Mouse (Mus musculus): ENCODE data around the gene Nfatc2ip. TPM values are rescaled to one million over a fixed set of nuclear protein-coding genes. Genes with fewer than 3 reads are reported as not detected.

The Nfatc2ip gene
- total RNA-seq, 1 experiment: 45.6 TPM

DNA sequence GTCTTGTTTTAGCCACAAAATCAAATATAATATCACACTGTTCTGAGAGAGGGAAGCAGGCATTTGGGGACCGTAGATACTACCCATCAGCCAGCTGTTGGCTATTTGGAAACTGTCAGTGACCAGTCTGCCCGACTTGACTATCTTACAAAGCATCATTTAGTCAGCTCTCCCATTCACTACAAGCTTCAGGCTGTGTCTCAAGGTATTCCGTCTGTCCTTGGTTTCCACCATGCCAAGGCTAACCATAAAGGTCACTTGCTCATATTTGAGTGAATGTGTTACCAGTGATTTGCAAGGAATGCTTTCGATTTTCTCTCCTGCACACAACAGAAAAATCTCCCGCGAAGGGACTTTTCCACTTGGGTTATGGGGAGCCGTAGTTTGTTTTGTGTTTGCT, 38.2 kb upstream of the Nfatc2ip start:
- Histone ChIP-seq H3K9me3 (ENCODE audit: control insufficient read depth, insufficient read depth, low read depth, low read length) (no peaks in the 10 kb centered on the region), H3K27ac (ENCODE audit: insufficient read depth, low read depth, low read length, poor library complexity, severe bottlenecking) (no peak overlapping the region), H3K36me3 (ENCODE audit: control insufficient read depth, insufficient read depth, low read length, poor library complexity, severe bottlenecking) (peaks cover 9% of the 10 kb centered on the region; the same call in 1 of the 2 replicates), H3K9ac (ENCODE audit: insufficient read depth, low read depth, low read length, poor library complexity, severe bottlenecking) (no peak overlapping the region), H3K4me1 (ENCODE audit: control insufficient read depth in 2 of 2, insufficient read depth in 2 of 2, low read length in 2 of 2, poor library complexity in 1 of 2) (peaks cover 5 to 7% of the 10 kb centered on the region in 2 experiments; a peak in 3 of 4 replicates), H3K4me3 (ENCODE audit: insufficient read depth in 1 of 2, low read depth in 1 of 2, low read length in 2 of 2, poor library complexity in 1 of 2, severe bottlenecking in 1 of 2) (no peak overlapping the region)
- in situ Hi-C loops (cut with MboI; ENCODE audit: low sequenced_read_pairs in 2 of 2, unreplicated experiment in 2 of 2): no loop called here
- no peak for DNase-seq (ENCODE audit: low read depth, low spot score)
- no peak for TF ChIP-seq MAFK (IDR thresholded peaks at IDR 0.05; ENCODE audit: insufficient read depth, low read depth, low read length)

DNA sequence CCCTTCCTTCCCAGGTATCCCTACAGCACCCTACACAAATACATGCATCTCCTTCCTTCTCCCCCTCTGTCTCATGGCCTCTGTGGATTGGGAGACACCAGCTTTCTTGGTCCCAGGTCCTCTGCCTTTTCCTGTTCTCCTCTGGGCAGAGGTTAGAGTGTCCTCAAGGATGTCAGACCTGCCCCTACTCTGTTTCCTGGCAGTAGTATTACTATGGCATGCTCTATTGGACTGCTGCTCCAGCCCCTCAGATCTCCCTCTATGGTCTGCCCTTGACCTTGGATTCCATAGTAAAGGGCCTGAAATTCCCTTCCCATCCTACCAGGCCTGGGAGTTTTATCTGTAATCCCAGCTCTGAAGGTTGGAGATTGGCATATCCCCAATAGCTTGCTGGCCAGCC, 33.6 kb upstream of the Nfatc2ip start:
- Histone ChIP-seq H3K27ac (ENCODE audit: insufficient read depth, low read depth, low read length, poor library complexity, severe bottlenecking) (no peak overlapping the region), H3K9me3 (ENCODE audit: control insufficient read depth, insufficient read depth, low read depth, low read length) (no peaks in the 10 kb centered on the region), H3K4me1 (ENCODE audit: control insufficient read depth in 2 of 2, insufficient read depth in 2 of 2, low read length in 2 of 2, poor library complexity in 1 of 2) (peaks cover 2 to 10% of the 10 kb centered on the region in 2 experiments; a peak in 1 of 4 replicates), H3K9ac (ENCODE audit: insufficient read depth, low read depth, low read length, poor library complexity, severe bottlenecking) (no peak overlapping the region), H3K4me3 (ENCODE audit: insufficient read depth in 1 of 2, low read depth in 1 of 2, low read length in 2 of 2, poor library complexity in 1 of 2, severe bottlenecking in 1 of 2) (no peak overlapping the region), H3K36me3 (ENCODE audit: control insufficient read depth, insufficient read depth, low read length, poor library complexity, severe bottlenecking) (peaks cover 9% of the 10 kb centered on the region; the same call in 1 of the 2 replicates)
- in situ Hi-C loops (cut with MboI; ENCODE audit: low sequenced_read_pairs in 2 of 2, unreplicated experiment in 2 of 2): no loop called here
- no peak for DNase-seq (ENCODE audit: low read depth, low spot score)
- TF ChIP-seq ZC3H11A (IDR thresholded peaks at IDR 0.05; ENCODE audit: borderline replicate concordance, low read depth, low read length) (no peak), CHD2 (IDR thresholded peaks at IDR 0.05; ENCODE audit: low read depth, low read length) (no peak)

DNA sequence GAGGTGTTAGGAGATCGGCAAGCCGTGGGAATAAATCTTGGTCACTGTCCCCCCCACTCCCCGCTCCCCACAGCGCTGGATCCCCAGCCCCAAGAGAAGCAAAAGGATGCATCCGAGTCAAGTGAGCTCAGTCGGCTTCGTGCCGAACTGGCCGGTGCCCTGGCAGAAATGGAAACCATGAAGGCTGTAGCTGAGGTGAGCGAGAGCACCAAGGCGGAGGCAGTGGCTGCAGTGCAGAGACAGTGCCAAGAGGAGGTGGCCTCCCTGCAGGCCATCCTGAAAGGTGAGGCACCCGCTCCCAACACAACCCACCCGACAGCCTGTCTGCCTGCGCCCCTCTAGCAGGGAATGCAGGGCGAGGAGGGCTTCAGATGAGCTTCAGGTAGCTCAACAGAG, 33.0 kb upstream of the Nfatc2ip start:
- peak overlapping the region; percentile 100 for H3K4me3 ChIP-seq (ENCODE audit: insufficient read depth in 1 of 2, low read depth in 1 of 2, low read length in 2 of 2, poor library complexity in 1 of 2, severe bottlenecking in 1 of 2)
- H3K4me1 ChIP-seq (ENCODE audit: control insufficient read depth in 2 of 2, insufficient read depth in 2 of 2, low read length in 2 of 2, poor library complexity in 1 of 2): peaks cover 2 to 10% of the 10 kb centered on the region in 2 experiments; a peak in 1 of 4 replicates
- in situ Hi-C loops (cut with MboI; ENCODE audit: low sequenced_read_pairs in 2 of 2, unreplicated experiment in 2 of 2): no loop called here
- peaks cover 7% of the 10 kb centered on the region; the same call in 1 of the 2 replicates for H3K36me3 ChIP-seq (ENCODE audit: control insufficient read depth, insufficient read depth, low read length, poor library complexity, severe bottlenecking)
- H3K27ac ChIP-seq (ENCODE audit: insufficient read depth, low read depth, low read length, poor library complexity, severe bottlenecking): no peak overlapping the region
- no peak for TF ChIP-seq MAFK (IDR thresholded peaks at IDR 0.05; ENCODE audit: insufficient read depth, low read depth, low read length)
- no peak for TF ChIP-seq ZNF384 (IDR thresholded peaks at IDR 0.05; ENCODE audit: low read depth, low read length)
- no peak for TF ChIP-seq HCFC1 (IDR thresholded peaks at IDR 0.05; ENCODE audit: borderline replicate concordance, insufficient read depth, low read length)
- no peak for TF ChIP-seq CHD2 (IDR thresholded peaks at IDR 0.05; ENCODE audit: low read depth, low read length)
- no peak for TF ChIP-seq ZC3H11A (IDR thresholded peaks at IDR 0.05; ENCODE audit: borderline replicate concordance, low read depth, low read length)
- no peaks in the 10 kb centered on the region for H3K9me3 ChIP-seq (ENCODE audit: control insufficient read depth, insufficient read depth, low read depth, low read length)
- DNase-seq (ENCODE audit: low read depth, low spot score): no peak
- H3K9ac ChIP-seq (ENCODE audit: insufficient read depth, low read depth, low read length, poor library complexity, severe bottlenecking): peak overlapping the region; percentile 59

DNA sequence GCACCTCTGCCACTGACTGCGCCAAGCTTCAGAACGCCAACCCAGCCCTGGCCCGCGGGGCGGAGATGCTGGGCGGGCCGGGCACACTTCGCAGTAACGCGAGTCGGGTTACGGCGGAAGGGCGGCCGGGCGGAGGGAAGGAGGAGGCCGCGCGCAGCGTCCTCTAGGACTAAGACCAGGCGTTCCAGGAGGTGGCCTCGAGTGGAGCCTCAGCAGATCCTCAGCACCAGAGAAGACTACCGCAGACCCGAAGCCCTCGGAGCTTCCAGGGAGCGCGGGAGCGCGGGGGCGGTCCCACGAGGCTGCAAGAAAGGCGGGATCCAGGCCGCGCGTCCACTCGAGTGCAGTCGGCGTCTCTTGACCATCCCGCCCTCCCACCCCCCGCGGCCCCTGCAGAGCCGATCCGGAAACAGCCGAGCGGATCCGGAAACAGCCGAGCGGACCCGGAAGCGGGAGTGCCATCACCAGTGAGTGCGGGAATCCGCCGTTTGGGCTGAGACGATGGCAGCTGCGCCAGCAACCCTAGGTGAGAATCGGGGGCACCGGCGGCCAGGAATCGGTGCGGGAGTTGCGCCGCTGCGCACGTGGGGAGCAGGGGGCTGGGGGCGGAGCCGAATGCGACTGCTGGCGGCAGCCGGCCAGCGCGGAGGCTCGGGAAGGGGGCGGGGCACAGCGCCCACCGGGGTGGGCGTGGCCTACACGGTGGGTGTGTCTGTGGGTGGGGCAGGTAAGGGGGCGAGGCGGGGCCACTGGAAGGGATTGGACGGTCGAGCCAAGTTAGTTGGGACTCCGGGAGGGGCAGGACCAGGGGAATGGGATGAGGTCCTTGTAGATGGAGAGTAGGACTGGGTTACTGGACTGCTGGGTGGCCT, 32.3 kb upstream of the Nfatc2ip start, which contains the start of gene Rabep2:
TSS of gene Rabep2 (plus strand) at position 129 of the 872 bp plus-strand sequence.
- in situ Hi-C loops (cut with MboI; ENCODE audit: low sequenced_read_pairs in 2 of 2, unreplicated experiment in 2 of 2): no loop called here

More for the DNA sequence above, 32.3 kb upstream of the Nfatc2ip start, which contains the start of gene Rabep2:
- TF ChIP-seq CHD2 (IDR thresholded peaks at IDR 0.05; ENCODE audit: low read depth, low read length): no peak
- no peak for TF ChIP-seq MAFK (IDR thresholded peaks at IDR 0.05; ENCODE audit: insufficient read depth, low read depth, low read length)
- no peak for TF ChIP-seq ZC3H11A (IDR thresholded peaks at IDR 0.05; ENCODE audit: borderline replicate concordance, low read depth, low read length)
- Histone ChIP-seq H3K36me3 (ENCODE audit: control insufficient read depth, insufficient read depth, low read length, poor library complexity, severe bottlenecking) (peaks cover 5% of the 10 kb centered on the region; the same call in 1 of the 2 replicates), H3K4me1 (ENCODE audit: control insufficient read depth in 2 of 2, insufficient read depth in 2 of 2, low read length in 2 of 2, poor library complexity in 1 of 2) (peaks cover 2 to 10% of the 10 kb centered on the region in 2 experiments; a peak in 1 of 4 replicates), H3K4me3 (ENCODE audit: insufficient read depth in 1 of 2, low read depth in 1 of 2, low read length in 2 of 2, poor library complexity in 1 of 2, severe bottlenecking in 1 of 2) (peak within 1 kb of the TSS; percentile 100), H3K27ac (ENCODE audit: insufficient read depth, low read depth, low read length, poor library complexity, severe bottlenecking) (peak within 1 kb of the TSS; percentile 72; the same call in 1 of the 2 replicates), H3K9me3 (ENCODE audit: control insufficient read depth, insufficient read depth, low read depth, low read length) (no peaks in the 10 kb centered on the region), H3K9ac (ENCODE audit: insufficient read depth, low read depth, low read length, poor library complexity, severe bottlenecking) (peak within 1 kb of the TSS; percentile 98)
- peak; percentile 66 for DNase-seq (ENCODE audit: low read depth, low spot score)

Measured in ES-E14 (cell line).